Mouse (Mus musculus): Measurements from ENCODE around the gene Mfsd12. TPM values are rescaled to one million over a fixed set of nuclear protein-coding genes. Genes with fewer than 3 reads are reported as not detected.

Gene Mfsd12
- total RNA-seq, 2 experiments from 2014 or later: 43.5 to 48.4 TPM

GRCm38 (mm10) chr10:81403511-81403910 lies 46.2 kb downstream of the Mfsd12 start:
- DNase-seq: no peak

- no peak for DNase-seq
These were observed 46.8 kb downstream of the Mfsd12 start for GRCm38 (mm10) chr10:81404082-81404481.

DNA sequence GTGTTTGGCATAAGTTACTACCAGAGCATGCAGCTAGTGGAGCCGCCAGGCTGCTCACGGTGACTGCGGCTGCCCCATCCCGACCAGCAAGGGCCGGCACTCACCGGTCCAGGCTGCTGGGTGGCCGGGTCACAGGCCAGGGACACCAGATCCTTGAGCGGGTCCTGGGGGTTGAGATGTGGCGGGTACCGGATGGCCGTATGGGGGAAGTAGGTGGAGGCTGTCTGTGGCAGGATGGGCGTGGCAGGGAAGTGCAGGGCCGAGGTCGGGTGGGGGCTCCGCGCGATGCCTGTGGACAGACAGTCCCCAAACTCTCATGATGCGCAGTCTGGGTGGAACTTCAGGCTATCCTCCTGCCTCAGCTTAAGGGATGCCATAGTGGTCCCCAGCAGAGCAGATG lies 47.4 kb downstream of the Mfsd12 start:
- no peak for DNase-seq

- DNase-seq: no peak
These were observed 48.4 kb downstream of the Mfsd12 start for GRCm38 (mm10) chr10:81405588-81406201.

DNA sequence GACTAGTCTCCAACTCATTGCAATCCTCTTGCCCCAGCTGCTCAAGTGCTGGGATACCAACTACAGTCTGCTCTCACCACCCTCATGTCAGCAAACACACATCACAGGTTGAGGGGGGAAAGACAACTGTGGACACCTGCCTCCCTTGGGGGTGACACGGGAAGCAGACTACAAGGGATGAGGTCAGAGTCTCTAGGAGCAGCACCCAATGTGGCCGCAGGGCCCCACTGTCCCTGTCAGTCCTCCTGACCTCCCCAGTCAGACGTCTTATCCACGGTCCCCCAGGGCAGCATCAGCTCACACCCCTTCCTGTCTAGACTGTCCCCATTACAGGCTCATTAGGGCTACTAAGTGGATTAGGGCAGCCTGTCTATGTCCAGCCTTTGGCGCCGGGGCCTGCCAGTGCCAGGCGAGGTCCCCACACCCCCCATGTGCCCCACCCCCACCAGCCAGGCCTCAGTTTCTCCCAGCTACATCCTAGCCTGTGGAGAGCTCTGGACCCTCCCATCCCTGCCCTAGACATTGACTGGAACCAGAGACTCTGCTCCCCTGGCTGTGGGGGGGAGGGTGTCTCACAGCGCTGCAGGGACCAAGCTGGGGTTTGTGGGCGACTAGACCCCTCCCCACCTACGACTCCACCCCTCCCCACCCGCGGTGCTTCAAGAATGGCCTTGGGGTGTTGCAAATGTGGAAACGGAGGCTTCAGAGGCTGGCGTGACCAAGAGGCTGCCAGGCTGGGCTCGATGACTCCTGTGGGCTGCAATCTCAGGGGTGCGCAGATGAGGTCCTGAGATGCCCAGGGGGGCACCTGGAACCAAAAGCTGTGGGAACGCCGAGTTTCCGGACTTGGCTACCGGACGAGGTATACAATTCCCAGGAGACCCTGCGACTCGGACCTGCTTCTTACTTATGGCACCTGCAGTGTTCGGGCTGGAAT lies 49.5 kb downstream of the Mfsd12 start:
- DNase-seq: no peak

GRCm38 (mm10) chr10:81407539-81408423 lies 50.5 kb downstream of the Mfsd12 start:
- DNase-seq: peak; percentile 61 to 63

- DNase-seq: no peak
These were observed 51.1 kb downstream of the Mfsd12 start for GRCm38 (mm10) chr10:81408424-81408729.

DNA sequence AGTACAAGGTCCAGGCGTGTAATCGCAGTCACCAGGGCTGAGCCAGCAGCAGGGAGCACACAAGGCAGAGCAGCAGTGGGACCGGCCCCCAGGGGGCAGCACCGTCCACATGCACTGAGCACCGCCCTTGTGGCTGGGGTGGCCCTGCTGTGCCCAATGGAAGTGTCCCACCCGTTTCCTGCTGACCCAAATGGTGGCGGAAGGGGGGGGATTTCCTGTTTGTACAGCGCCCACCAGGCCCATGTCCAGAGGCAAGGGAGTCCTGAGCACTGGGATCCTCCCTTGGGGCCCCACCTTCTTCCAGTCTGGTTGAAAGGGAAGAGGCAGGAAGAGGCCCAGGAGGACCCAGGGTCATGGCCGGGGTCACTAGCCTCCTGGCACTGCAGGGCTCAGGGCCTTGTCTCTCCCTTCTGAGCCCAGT lies 51.6 kb downstream of the Mfsd12 start:
- no peak for DNase-seq

DNA sequence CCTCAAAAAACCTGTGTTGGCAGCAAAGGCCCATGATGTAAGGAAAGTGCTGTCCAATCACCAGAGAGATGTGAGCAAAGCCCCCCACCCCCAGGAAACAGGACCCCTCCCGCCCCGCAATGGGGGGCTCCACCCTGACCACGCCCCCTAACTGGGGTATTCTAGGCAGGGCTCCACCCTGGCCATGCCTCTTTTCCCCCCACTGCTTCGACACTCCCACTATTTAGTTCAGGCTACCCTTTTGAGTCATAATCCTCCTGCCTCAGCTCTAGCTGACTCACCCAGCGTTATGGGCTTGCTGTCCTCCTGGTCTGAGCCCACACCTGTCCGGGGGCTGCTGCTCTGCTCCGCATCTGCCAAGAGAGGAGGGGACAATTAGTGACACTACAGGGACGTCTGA lies 52.0 kb downstream of the Mfsd12 start:
- no peak for DNase-seq

DNA sequence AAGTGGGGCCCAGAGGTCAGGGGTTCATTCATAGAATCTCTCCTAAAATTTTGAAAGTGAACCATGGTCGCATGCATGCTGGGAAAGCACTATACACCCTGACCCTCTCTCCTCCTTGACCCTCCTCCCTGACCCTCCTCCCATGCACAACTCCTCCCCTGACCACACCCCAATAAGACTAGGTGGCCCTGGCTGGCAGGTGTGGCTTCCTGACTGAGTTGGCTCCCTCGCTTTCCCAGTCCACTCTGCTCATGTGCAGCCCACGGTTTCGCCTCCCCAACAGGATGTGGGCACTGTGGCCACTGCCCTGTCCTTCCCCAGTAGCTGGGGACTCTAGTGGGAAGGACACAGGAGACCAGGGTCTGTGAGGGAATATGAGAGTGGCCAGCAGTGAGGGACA lies 53.1 kb downstream of the Mfsd12 start:
- no peak for DNase-seq

- DNase-seq: no peak
These were observed 53.7 kb downstream of the Mfsd12 start for GRCm38 (mm10) chr10:81410981-81411380.

DNA sequence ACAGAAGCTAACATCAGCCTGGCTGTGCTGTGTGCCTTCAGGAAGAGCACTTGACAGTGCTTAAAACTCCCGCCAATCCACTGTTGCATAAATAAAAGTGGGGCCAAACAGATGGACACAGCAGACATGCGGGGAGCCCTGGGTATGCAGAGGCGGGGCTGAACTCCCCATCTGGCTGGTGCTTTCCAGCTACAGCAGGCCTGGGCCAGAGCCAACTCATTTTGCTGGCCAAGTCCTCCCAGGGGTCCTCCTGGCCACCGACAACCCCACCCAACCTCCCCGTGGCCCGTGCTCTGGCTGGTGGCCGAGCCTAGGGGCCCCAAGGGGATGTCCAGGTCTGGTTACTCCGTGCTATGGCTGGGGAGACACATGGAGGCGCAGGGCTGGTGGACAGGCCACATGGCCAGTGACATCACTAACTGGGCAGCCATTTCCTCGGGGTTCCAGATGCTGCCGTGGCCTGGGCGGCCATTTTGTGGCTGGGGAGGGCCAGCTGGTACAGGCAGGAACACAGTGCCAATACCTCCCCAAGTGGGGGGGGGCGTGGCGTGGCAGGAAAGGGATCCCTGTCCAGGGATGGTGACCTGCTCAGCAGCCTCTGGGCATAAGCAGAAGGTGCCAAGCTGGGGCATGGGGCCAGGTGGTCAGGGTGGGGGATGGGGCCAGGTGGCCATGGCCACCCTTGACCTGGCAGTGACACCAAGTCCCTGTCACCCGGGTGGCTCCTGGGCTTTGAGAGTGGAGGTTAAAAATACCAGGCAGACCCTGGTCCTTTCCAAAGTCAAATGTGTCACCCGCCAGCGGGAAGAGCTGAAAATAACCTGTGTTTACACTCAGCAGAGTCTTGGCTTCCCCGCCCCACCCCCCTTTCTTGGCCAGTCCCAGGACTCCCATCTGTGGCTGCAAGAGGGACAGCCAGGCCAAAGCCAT lies 54.4 kb downstream of the Mfsd12 start:
- peak; percentile 60 to 76 for DNase-seq

- DNase-seq: no peak
These were observed 55.5 kb downstream of the Mfsd12 start for GRCm38 (mm10) chr10:81412586-81413309.

GRCm38 (mm10) chr10:81413310-81414261 lies 56.3 kb downstream of the Mfsd12 start:
- peak; percentile 82 to 83 for DNase-seq

- DNase-seq: no peak
These were observed 57.4 kb downstream of the Mfsd12 start for GRCm38 (mm10) chr10:81414682-81415081.

DNA sequence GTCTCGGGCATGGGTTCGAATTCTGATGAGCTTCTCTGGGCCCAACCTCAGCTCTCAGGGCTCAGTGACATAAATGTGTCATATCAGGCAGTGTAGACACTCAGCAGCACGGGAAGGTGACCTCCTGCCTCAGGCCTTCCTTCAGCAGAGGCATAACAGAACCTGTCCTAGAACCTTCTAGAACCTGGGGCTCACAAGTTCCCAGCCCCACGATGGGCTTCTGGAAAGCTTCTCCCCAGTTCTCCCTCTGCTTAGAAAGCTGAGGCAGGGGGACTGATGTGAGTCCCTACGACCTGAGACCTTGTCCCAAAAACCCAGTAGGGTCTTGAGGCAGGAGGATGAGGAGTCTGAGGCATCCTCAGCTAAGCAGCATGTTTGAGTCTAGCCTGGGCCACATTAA lies 57.9 kb downstream of the Mfsd12 start:
- DNase-seq: no peak

Measured in layer of hippocampus, postnatal 36 days (tissue).